Mouse (Mus musculus): Measurements from ENCODE around the gene Dimt1.

DNA sequence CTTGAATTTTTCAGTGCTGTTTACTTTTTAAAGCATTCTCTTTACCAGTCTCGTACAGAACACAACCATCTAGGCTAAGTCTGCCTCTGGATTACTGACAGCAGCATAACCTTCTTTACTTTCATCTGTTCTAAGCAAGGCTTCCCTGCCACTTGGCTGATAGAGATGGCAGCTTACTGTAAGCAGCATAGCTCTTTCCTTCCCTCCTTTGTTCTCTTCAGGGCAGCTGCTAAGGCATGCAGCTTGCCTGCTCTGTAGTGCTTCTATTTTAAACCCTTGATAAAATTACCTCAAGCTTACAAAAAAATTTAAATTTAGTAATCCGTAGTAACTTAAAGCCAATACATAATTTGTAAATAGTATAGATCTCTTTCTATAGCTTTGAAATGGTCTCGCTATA, 8.0 kb downstream of the Dimt1 start:
- TF ChIP-seq ELF1 (IDR thresholded peaks at IDR 0.05; ENCODE audit: low read depth, low read length) (no peak), CTCF (IDR thresholded peaks at IDR 0.05 in 2 of 3, conservative IDR thresholded peaks at IDR 0.05 in 1 of 3; ENCODE audit: control insufficient read depth in 1 of 3, insufficient read depth in 1 of 3, low read depth in 2 of 3, low read length in 3 of 3, poor library complexity in 1 of 3, severe bottlenecking in 1 of 3) (no peak), POLR2A (IDR thresholded peaks at IDR 0.05; ENCODE audit: control insufficient read depth in 1 of 2, insufficient read depth in 1 of 2, low read depth in 1 of 2, low read length in 2 of 2, poor library complexity in 1 of 2) (no peak), EP300 (IDR thresholded peaks at IDR 0.05; ENCODE audit: low read depth in 1 of 2, low read length in 2 of 2) (no peak), USF2 (IDR thresholded peaks at IDR 0.05; ENCODE audit: borderline replicate concordance in 1 of 2, insufficient read depth in 1 of 2, low read depth in 1 of 2, low read length in 2 of 2) (no peak), MXI1 (IDR thresholded peaks at IDR 0.05; ENCODE audit: low read depth, low read length) (no peak), MAZ (IDR thresholded peaks at IDR 0.05; ENCODE audit: low read depth, low read length) (no peak), TBP (IDR thresholded peaks at IDR 0.05; ENCODE audit: low read depth, low read length) (no peak), ZMIZ1 (IDR thresholded peaks at IDR 0.05; ENCODE audit: low read depth, low read length) (no peak), POLR2AphosphoS2 (IDR thresholded peaks at IDR 0.05; ENCODE audit: low read length) (no peak), MYB (IDR thresholded peaks at IDR 0.05; ENCODE audit: low read depth, low read length) (no peak), GATA1 (IDR thresholded peaks at IDR 0.05; ENCODE audit: low read depth, low read length) (no peak), HCFC1 (IDR thresholded peaks at IDR 0.05; ENCODE audit: low read depth, low read length) (no peak)
